Mouse (Mus musculus) left cerebral cortex, postnatal 10 days (tissue): Measurements from ENCODE around the gene Actn1. TPM values are rescaled to one million over a fixed set of nuclear protein-coding genes. Genes with fewer than 3 reads are reported as not detected.
"Not testable (repeated sequence)": the region's sequence is repeated elsewhere in the genome, so short reads cannot be mapped to it uniquely, and the experiment has no call there.

Experiments
- DNase-seq, 2 experiments: peaks; one replicate each; pipeline ENCODE4 v3.0.0; 2021 to 2022; ENCODE audit warnings: low spot score in 2 of 2, mixed read lengths in 1 of 2; ENCODE audit errors: extremely low spot score in 1 of 2
- intact Hi-C: fragments of 180-260 bp; cut with DNase I; formaldehyde crosslinking; loops from one replicate; pipeline ENCODE4 v1.15.1; 2025
- total RNA-seq, 2 experiments: library from RNA; stranded (reverse); gene quantifications; 2 replicates each; pipeline ENCODE4 v1.2.3; 2021

Gene Actn1
- total RNA-seq = 100 to 1,000 TPM in 1 of 2 experiments, 10 to 100 TPM in 1; 88.2 to 103 TPM

DNA sequence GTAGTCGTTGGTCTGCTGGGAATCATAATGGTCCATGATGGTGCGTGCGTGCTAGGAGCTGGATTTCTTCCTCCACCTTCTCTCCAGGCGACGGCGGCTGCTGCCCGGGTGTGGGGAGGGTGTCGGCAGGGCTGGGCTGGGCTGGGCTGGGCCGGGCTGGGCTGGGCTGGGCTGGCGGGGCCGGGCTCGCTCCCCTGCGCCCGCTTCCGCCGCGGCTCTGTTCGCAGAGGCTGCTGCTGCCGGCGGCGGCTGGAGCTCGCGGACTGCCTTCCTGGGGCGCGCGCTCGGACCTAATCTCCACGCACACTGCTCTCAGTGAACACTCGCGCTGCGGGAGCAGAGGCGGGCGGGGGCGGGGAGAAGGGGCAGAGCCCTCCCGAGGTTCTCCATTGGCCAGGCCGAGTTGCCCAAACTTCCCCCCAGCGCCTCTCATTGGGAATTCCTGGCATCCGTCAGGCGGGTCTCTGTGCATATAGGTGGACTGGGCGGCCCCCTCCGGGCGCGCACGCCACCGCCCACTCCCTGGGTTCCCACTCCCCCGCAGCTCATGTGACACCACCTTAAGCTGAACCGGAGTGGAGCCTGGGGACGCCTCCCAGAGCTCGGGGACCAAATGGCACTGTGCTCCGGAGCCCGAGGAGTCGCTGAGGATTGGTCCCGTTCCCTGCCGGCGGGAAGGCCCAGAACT is at the start of gene Actn1:
Gene Actn1 (minus strand): TSS at position 316 of the 688 bp plus-strand sequence.
- peak; percentile 93 for DNase-seq
- intact Hi-C loops = no loop called here

DNA sequence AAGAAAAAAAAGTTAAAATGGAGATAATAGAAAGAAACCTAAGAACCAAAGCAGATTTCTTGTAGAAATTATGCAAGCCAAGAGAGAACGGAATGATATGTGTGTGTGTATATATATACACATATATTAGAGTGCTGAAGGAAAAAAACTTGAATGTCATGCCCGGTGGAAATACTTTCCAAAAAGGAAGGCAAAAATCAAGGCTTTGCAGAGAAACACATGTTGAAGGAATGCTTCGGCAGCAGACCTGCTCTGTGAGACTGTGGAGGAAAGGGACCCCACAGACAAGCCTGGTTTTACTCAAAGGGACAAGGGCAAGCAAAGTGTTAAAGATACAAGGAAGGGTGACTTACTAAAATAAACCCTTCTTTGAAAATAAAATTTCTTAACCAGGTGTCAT is 47.4 kb upstream of the Actn1 start:
- intact Hi-C loops = no loop called here
- DNase-seq = no peak

DNA sequence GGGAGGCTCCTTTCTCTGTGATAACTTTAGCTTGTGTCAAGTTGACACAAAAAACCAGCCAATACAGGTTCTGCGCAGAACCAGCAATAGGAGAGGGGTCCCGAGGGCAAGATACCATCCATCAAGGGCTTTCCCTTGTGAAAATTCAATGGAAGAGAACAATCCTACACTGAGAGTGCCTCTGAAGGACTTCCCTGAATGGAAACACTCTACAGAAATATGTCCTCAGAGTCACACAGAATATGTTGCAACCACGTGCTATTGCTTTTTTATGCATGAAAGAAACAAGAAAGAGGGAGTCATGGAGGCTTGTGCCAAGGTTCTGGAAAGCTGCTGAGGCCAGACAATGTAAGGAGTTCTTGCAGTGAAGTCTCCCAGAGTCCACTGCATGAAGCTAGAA is 44.3 kb upstream of the Actn1 start:
- no peak for DNase-seq
- intact Hi-C loops = no loop called here

DNA sequence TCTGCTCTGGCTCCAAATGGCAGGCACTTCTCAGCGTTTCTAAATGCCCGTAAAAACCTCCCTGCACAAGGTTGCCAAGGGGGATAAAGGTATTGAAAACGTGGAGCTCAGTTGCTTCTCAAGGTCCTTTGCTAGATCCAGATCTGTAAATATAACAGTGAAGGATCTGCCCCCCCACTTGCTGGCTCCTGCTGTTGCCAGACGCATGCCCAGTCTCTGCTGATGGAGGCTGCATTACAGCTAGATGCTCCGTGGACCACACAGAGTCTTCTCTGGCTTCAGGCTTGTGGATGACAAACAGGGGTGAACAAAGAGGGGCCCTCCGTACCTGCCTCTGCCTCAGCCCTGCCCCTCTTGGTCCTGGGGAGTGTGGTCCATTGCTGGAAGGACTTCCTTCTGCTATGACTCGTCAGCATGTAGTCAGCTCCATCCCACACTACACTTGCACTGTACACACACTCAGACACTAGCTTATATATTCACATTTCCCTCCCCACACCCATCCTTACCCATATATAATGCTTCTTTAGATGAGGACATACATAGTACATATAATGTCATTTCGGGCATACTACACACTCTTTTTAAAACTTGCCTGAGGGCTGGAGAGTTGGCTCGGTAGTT is 40.8 kb upstream of the Actn1 start:
- intact Hi-C loops = no loop called here
- no peak for DNase-seq

DNA sequence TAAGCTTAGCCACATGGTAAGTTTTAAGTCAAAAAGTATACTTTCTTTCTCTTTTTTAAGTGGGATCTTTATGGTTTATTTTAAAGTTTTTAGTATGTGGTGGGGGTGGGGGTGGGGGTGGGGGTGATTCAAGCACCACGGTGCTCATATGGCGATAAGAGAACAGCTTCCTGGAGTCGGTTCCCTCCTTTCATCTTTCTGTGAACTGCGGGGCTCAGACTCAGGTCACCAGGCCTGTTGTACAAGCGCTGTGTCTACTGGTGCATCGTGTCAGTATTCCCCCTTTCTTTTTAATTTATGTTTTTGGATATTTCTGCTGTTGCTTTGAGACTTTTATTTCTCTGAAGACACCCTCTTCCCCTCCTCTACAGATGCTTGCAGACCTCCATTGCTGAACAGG is 38.5 kb upstream of the Actn1 start:
- intact Hi-C loops = no loop called here
- no peak for DNase-seq

DNA sequence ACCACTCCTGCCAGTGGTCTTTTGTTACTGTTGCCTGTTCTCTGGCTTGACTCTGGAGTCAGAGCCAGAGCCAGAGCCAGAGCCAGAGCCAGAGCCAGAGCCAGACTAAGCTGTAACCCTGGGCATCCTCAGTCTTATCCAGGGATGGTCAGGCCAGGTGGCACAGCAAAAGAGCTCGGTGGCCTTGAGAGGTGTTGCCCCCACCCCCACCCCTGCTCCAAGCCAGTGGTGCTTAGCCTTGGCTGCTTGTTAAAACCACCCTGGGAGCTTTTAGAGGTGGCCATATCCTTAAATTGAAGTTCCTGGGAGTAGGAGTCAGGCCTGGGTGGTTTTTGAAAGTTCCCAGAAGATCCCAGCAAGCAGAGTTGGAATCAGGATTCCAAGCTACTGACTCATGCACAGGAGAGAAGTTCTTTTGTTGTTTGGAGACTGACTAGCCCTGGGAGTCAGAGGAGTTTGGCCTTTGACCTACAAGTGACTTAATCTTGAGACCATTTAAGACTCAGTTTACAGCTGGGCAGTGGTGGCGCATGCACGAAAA is 31.8 kb upstream of the Actn1 start:
- no peak for DNase-seq
- intact Hi-C loops = no loop called here

DNA sequence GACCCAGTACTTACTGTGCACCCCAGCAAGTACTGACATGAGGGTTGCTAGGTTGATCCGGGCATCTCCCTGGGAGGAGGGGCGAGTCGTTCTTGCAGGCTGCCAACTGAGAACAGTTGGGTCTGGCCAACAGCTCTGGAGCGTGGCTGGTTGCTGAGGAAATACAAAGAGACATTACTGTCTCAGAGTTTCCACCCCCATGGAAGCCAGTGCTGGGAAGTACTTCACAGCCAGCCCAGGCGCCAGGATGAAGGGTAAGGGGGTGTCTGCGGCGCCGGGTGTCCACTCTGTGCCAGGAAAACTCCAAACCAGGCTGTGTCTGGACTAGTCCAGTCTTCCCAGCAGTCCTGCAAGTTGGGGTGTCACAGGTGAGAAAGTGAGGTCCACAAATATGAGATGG is 30.8 kb upstream of the Actn1 start:
- intact Hi-C loops = no loop called here
- DNase-seq = peak; percentile 31

DNA sequence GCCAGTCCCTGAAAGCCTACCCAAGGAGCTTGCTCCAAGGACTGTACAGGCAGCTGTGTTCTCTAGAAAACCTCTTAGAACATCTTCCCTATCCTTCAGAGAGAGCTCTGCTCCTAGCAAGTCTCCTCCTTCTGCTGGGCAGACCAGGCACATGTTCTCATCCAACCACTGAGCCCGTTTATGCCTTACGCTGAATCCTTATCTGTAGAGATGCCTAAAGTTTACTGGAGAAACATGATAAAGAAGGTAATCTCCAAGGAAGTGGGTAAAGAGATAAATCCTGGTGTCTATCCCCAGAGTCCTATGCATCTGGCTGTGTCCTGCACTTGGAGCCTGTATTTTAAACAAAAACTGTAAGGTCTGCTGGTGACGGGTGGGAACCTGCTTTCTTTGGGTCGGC is 30.3 kb upstream of the Actn1 start:
- intact Hi-C loops = no loop called here
- no peak for DNase-seq

DNA sequence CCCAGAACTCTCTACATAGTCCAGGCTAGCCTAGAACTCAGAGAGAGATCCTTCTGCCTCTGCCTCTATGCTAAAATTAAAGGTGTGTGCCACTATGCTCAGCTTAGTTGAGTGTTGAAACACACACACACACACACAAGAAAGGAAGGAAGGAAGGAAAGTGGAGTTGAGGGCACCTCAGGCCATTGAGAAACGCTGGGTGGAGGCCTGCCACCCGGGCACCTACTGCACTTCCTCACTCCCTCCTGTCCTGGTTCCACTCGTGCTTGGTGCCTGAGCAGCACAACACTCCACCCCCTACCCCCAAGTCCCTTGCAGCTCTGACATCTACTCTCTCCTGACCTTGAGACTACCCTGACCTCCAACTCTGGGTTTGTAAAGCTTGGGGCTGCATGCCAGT is 29.6 kb upstream of the Actn1 start:
- intact Hi-C loops = no loop called here
- no peak for DNase-seq

DNA sequence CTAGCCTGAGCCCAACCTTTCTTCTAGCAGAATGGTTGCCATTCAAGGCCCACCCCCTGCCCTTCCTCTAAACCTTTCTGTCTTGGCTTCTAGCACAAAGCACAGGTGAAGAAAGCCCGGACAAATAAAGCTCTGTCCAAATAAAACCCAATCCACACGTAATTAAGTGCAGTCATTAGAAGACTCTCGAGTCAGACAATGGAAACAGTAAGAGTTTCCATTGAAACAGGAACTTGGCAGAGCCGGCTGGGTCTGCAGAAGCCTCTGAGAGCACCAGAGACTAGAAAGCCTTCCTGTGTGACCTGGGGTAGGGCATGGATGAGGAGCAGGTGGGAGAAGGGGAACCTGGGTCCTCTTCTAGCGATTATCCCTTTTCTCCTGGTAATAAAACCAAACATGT is 25.7 kb upstream of the Actn1 start:
- DNase-seq = no peak
- intact Hi-C loops = no loop called here

DNA sequence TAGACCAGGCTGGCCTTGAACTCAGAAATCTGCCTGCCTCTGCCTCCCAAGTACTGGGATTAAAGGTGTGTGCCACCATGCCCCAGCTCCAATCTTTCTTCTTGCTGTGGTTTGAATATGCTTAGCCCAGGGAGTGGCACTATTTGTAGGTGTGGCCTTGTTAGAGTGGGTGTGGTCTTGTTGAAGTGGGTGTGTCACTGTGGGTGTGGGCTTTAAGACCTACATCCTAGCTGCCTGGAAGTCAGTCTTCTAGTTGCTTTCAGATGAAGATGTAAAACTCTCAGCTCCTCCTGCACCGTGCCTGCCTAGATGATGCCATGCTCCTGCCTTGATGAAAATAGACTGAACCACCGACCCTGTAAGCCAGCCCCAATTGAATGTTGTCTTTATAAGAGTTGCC is 24.1 kb upstream of the Actn1 start:
- intact Hi-C loops, DNase-seq: not testable (repeated sequence)

DNA sequence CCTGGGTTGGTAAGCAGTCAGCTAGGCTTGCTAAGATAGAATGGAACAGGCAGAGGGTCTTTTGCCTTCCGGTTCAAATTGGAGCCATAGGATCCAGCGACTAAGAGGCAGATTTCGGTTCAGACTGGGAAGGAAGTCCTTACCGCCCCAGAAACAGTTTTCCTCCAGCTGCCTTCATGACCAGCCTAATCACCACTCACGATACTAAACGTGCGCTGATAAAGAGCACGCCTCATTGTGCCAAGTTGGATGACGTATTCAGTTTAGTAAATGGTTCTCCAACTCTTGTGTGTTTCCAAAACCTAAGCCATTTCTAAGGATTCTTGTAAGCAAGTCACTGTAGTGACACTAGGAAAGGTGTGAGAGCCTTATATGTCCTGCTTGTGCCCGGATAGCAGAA is 18.7 kb upstream of the Actn1 start:
- intact Hi-C loops = no loop called here

DNA sequence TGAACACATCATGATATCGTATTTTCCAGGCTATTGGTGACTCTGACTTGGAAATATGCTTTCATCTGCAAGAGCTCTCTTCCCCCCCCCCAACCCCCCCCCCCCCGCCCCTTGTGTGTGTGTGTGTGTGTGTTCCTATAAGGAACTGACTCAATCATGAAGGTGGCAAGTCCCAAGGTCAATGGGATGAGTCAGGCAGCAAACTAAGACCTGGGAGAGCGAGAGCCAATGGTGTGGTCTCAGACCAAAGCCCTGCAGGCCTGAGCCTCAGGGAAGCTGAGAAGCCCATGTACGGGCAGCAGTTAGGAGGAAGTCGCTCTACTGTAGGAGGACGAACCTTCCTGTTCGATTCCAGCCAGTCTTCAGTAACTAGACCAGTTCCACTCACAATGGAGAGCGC is 17.3 kb upstream of the Actn1 start:
- DNase-seq = no peak
- intact Hi-C loops = no loop called here

More for the DNA sequence above, 18.7 kb upstream of the Actn1 start:
- no peak for DNase-seq

DNA sequence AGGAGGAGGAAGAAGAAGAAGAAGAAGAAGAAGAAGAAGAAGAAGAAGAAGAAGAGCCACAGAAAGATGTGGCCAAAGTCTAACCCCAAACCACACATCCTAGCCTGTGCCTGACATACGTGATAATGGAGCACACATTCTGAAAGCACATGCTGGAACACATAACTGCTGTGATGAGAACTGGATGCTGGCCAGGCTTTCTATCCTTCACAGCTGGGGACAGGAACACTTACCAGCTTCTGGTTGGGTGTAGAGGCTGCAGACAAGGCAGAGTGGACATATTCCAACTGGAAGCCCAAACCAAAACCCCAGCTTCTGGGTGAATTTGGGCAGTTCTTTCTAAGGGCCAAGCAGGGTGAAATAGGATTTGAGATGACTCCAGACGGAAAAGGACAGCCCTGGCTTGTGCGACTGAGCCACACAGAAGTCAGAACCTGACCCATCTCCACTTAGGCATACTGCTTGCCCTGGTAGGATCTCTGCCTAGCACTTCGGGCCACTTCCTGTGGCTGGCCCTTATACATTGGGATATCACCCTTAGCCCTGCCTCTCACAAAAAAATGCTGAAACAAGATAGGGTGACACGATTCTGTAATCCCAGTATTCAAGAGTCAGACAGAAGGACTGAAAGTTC is 15.1 kb upstream of the Actn1 start:
- intact Hi-C loops = no loop called here
- no peak for DNase-seq

DNA sequence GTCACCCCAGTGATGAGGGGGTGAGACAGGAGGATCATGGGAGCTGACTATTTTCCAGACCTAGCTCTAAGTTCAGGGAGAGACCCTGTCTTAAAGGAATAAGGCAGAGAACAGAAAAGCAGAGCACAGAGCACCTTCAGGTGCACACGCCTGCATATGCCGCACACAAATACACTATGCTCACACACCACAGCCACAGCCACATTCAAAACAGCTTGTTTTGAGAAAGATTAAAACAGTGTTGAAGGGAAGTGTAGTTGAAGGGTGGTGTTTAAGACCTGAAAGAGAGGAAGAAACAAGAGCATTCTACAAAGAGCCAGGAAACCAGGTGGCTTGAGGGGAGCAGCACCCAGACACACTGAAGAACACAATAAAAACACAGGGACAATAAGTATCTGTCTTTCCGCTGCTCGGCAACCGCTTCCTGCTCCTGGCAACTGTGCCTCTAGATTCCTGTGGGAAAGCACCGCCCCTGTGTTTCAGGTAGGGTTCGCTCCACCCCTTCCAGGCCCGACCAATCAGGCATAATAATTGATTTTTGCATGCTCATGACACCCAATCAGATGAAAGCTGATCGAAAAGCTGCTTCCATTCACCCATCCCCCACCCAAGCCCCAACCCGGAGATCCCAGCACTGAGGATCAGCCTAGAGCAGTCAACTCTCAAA is 13.0 kb upstream of the Actn1 start:
- DNase-seq = peak; percentile 39 to 45

DNA sequence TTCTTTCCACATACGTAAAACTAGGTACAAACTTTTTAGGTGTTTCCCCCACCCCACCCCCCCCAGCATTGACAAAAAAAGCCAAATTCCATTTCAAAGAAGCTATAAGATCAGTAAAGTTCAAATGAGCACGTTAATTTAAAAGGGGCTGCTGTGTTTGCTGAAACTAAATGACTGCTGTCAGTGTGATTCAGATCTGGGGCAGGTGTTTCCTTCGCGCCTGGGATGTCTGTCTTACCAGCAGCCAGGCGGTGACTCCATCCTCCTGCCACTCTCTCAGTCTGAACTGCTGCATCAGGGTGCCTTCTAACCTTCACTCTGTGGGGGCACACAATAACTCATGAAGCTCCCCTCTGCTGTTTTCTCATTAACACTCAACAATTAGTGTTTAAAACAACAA is 11.6 kb upstream of the Actn1 start:
- DNase-seq = no peak
- intact Hi-C loops = no loop called here

More for the DNA sequence above, 13.0 kb upstream of the Actn1 start:
- intact Hi-C loops = no loop called here

DNA sequence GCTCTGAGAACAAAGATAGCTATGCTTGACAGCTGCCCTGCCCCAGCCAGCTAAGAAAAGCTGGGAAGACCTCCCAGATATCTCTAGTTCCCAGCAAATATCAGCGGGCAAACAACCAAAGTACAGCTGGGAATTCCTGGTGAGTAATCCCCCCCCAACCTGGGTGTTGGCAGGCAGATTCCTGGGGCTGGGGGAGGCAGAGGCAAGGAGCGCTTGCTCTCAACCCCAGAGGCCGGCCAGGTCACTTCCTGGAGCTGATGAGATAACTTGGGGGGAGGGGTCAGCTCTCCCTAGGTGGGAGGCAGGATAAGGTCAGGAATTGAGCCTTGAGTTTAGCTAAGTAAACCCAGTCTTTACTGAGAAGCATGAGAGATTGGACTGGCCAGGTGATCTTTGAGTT is 10.8 kb upstream of the Actn1 start:
- no peak for DNase-seq
- intact Hi-C loops = no loop called here

DNA sequence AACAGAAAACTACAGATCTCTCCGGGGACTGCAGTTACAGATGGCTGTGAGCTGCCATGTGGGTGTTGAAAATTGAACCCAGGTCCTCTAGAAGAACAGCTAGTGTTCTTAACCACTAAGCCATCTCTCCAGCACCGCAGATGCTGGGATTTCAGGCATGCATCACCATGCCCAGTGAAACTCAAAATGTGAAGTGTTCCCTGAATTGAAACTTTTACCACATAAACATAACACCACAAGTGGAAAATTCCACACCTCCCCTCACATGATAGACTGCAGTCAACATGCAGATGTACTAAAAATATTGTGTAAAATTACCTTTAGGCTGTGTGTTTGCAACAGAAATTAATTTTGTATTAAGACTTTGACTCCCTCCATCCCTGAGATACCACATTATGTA is 9.1 kb upstream of the Actn1 start:
- intact Hi-C loops = no loop called here
- DNase-seq = no peak

DNA sequence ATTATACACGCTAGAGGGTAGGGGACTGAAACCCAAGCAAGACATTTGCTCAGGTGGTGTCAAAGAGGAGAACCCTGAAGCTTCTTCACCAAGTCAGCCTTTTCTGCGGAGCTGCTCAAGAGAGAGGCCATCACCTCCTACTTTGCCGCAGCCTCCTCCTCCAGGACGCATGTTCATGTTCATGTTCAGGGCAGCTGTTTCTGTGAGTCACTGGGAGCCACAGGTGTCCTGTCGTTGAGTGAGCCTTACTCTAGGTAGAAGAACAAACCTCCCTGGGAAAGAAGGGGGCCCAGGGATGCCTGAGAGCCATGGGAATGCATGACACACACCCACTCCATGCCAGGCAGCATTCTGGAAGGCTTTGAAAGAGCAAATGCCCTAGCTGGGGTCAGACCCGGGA is 7.8 kb upstream of the Actn1 start:
- DNase-seq = no peak
- intact Hi-C loops = no loop called here

DNA sequence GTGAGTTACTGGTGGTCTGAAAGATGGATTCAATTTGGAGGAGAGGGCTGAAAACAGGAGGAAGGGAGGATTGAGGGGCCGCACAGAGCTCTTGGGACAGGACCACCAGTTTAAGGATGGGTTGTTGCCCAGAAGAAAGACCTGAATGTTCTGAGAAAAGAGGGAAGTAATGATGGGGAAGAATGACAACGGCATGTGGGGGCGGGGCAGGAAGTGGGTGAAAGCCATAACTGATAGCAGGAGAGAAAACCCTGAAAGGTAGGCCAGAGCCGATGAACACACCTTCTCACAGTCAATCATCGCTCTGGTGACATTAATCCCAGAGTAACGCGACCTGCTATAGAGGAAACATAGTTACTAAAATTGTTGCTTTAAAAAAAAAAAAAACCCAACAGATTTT is 4.2 kb upstream of the Actn1 start:
- intact Hi-C loops, DNase-seq: not testable (repeated sequence)
